Mouse (Mus musculus) liver, postnatal 0 days (tissue): ENCODE results near the gene Prss47.

Source experiments
- CTCF ChIP-seq: sonication (generic); IDR thresholded peaks from 2 replicates; pipeline ENCODE4 v1.5.1; 2016; ENCODE audit warnings: antibody characterized with exemption, low read depth
- EP300 ChIP-seq: IDR thresholded peaks from 2 replicates; pipeline ENCODE4 v1.6.1; 2016; ENCODE audit warnings: antibody characterized with exemption, low read depth, mild to moderate bottlenecking

- TF ChIP-seq CTCF (no peak), EP300 (no peak)
These were observed 48.7 kb upstream of the Prss47 start for GRCm38 (mm10) chr13:65101232-65101631.
